Mouse (Mus musculus) frontal cortex, postnatal 14 days (tissue): ENCODE measurements around the gene Sgo2a.
"Not testable (repeated sequence)": the region's sequence is repeated elsewhere in the genome, so short reads cannot be mapped to it uniquely, and the experiment has no call there.

Source experiments
- DNase-seq, 2 experiments: peaks; one replicate each; pipeline ENCODE4 v3.0.0; 2022; ENCODE audit warnings: low spot score in 2 of 2

Gene Sgo2a

GRCm38 (mm10) chr1:57995432-57996132 lies at the start of gene Sgo2a:
Sgo2a (plus strand) TSS chr1:57995971.
- DNase-seq = peak; percentile 78 to 83

GRCm38 (mm10) chr1:57947552-57948347 lies 48.0 kb upstream of the Sgo2a start:
- no peak for DNase-seq

GRCm38 (mm10) chr1:57949195-57949594 lies 46.6 kb upstream of the Sgo2a start:
- DNase-seq = no peak

GRCm38 (mm10) chr1:57949716-57950115 lies 46.1 kb upstream of the Sgo2a start:
- DNase-seq = no peak

- DNase-seq = no peak
Measured at GRCm38 (mm10) chr1:57952509-57952908, 43.3 kb upstream of the Sgo2a start.

GRCm38 (mm10) chr1:57953586-57954375 lies 42.0 kb upstream of the Sgo2a start:
- no peak for DNase-seq

- DNase-seq = no peak
Measured at GRCm38 (mm10) chr1:57954376-57954765, 41.4 kb upstream of the Sgo2a start.

- DNase-seq = no peak
Measured at GRCm38 (mm10) chr1:57955774-57956173, 40.0 kb upstream of the Sgo2a start.

GRCm38 (mm10) chr1:57969327-57970271 lies 26.2 kb upstream of the Sgo2a start:
- DNase-seq = peak; percentile 90 to 94

GRCm38 (mm10) chr1:57971588-57971987 lies 24.2 kb upstream of the Sgo2a start:
- no peak for DNase-seq

- DNase-seq = no peak
Measured at GRCm38 (mm10) chr1:57976860-57977259, 18.9 kb upstream of the Sgo2a start.

- no peak for DNase-seq
Measured at GRCm38 (mm10) chr1:57989052-57989600, 6.6 kb upstream of the Sgo2a start.

- no peak for DNase-seq
Measured at GRCm38 (mm10) chr1:57991277-57991676, 4.5 kb upstream of the Sgo2a start.

GRCm38 (mm10) chr1:57996133-57996615 lies 403 bp downstream of the Sgo2a start:
- no peak for DNase-seq

- no peak for DNase-seq
Measured at GRCm38 (mm10) chr1:57998146-57998545, 2.4 kb downstream of the Sgo2a start.

- DNase-seq = not testable (repeated sequence)
Measured at GRCm38 (mm10) chr1:58006388-58006787, 10.6 kb downstream of the Sgo2a start.

GRCm38 (mm10) chr1:58018856-58019255 lies 23.1 kb downstream of the Sgo2a start, which contains the start of gene Kctd18:
Kctd18 (minus strand) TSS chr1:58018956.
- DNase-seq = no peak

GRCm38 (mm10) chr1:58027707-58028106 lies 31.9 kb downstream of the Sgo2a start:
- DNase-seq = no peak

GRCm38 (mm10) chr1:58029636-58030117 lies 33.9 kb downstream of the Sgo2a start, which contains the start of gene Aox1:
Aox1 (plus strand) TSS chr1:58029931.
- DNase-seq = peak in 1 of 2 experiments; percentile 24

- peak in 1 of 2 experiments; percentile 44 for DNase-seq
Measured at GRCm38 (mm10) chr1:58030156-58030871, 34.5 kb downstream of the Sgo2a start.
